Mouse (Mus musculus) adrenal gland, adult (tissue): Measurements from ENCODE around the gene Zfp688.
"Not testable (repeated sequence)": the region's sequence is repeated elsewhere in the genome, so short reads cannot be mapped to it uniquely, and the experiment has no call there.

Experiments used
- DNase-seq, 2 experiments: peaks; one replicate each; pipeline ENCODE4 v3.0.0; 2022 to 2023; ENCODE audit warnings: low spot score in 1 of 2; ENCODE audit not compliant: inconsistent age in 2 of 2

Gene Zfp688

GRCm38 (mm10) chr7:127411418-127411817 is 10.4 kb downstream of the Zfp688 start:
- no peak for DNase-seq

GRCm38 (mm10) chr7:127406002-127406987 is 15.6 kb downstream of the Zfp688 start, which contains the start of gene Zfp764:
Gene Zfp764 (minus strand): TSS chr7:127406822.
- DNase-seq, result peak; percentile 88 to 97

DNA sequence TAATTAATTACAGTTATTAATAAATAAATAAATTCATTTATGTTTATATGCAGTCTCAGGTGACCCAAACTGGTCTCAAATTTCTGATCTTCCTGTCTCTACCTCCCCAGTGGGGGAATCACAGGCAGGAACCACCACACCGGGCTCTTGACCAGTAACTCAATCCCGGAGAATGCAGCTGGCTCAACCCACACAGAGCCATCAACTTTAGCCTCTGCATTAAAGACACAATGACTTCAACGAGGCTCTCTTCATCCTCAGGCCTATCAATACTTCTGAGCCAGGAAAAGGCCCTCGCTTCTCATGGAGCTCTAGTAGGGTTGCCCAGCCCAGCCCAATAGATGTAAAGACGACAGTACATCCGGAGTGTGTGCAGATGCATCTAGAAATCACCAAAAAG is 17.8 kb downstream of the Zfp688 start:
- DNase-seq, result not testable (repeated sequence)

GRCm38 (mm10) chr7:127402980-127403379 is 18.9 kb downstream of the Zfp688 start:
- no peak for DNase-seq

DNA sequence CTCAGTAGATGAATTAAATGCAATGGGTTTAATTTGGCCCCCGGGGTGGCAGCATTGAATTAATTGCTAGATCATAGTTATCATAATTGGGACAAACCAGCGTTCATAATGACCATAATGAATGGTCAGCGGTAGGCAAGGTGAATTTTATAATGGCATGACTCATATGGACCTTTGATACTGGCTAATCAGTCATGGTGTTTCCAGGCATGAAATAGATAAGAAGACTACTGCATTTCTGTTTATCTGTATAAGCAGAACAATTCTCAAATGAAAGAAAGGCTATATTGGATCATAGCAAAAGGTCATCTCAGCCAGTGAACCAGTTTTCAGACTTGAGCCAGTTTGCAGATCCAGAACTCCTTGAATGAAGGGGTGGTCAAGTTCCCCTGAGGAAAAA is 21.5 kb downstream of the Zfp688 start:
- no peak for DNase-seq

GRCm38 (mm10) chr7:127393944-127394333 is 27.9 kb downstream of the Zfp688 start:
- DNase-seq, result no peak

- peak; percentile 97 to 100 for DNase-seq
Observed at GRCm38 (mm10) chr7:127393157-127393943, 28.5 kb downstream of the Zfp688 start, which contains the start of gene E430018J23Rik. Gene E430018J23Rik (minus strand): TSS chr7:127393629.

GRCm38 (mm10) chr7:127392251-127392824 is 29.5 kb downstream of the Zfp688 start:
- no peak for DNase-seq

DNA sequence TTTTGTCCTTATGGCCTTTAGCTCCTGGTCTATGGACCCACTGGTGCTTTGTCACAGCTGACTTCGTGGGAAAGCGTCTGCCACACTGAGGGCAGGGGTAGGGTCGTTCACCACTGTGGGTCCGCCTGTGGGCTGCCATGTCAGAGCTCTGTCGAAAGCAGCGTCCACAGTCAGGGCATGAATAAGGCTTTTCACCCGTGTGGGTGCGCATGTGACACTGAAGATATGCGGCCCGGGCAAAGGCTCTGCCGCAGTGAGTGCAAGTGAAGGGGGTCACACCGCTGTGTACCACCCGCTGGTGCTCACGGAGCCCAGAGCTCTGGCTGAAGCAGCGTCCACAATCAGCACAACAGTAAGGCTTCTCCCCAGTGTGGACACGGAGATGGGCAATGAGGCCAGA is 30.3 kb downstream of the Zfp688 start:
- no peak for DNase-seq

GRCm38 (mm10) chr7:127390306-127390705 is 31.6 kb downstream of the Zfp688 start:
- no peak for DNase-seq

DNA sequence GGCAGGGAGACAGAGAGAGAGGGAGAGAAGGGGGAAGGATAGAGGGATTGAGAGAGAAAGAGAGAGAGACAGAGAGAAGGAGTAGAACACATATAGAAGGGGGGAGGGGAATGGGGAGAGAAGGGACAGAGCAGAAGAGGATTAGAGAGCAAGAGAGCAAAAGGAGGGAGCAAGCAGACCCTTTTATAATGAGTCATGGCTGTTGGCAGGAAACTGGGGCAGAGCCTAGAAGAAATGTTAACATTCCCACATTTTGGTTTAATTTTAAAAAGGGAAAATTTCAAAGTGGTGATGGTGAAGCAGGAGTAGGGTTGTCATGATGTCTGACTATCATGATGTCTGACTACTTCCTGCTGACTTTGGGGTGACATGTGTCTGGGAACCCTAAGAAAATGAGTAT is 33.7 kb downstream of the Zfp688 start:
- DNase-seq, result not testable (repeated sequence)

DNA sequence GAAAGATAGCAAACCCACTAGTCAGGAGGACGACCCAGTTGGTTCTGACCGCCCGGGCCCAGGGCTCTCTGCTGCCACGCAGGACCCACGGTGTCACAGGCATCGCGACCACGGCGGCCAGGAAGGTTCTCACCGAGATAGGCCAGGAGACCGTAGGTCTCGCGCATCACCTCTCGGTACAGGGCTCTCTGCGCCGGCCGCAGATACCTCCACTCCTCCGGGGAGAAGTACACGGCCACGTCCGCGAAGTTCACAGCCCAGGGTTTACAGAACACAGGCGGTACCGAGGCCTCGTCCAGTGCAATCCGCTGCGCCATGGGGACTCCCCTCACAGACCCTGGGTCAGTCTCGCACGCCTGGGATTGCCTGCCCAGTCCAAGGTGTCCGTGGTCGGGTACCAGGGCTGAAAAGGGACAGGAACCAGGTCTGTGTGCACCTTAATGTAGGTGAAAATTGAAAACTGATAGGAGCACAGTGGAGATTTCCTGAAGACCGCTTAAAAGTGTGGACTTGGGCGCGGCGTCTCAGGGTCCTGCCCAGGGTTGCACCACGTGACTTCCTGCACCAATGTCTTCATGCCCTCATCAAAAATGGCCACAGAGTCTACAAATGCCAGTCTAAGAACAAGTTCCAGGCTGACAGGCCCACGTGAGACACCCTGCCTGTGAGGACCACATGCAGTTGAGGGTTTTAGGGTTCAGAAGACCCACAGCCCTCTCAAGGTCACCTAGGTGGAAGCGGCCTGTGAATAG is 35.1 kb downstream of the Zfp688 start, which contains the start of gene 9130019O22Rik:
TSS of gene 9130019O22Rik (minus strand) at position 526 of the 752 bp plus-strand sequence.
- peak; percentile 90 to 97 for DNase-seq

DNA sequence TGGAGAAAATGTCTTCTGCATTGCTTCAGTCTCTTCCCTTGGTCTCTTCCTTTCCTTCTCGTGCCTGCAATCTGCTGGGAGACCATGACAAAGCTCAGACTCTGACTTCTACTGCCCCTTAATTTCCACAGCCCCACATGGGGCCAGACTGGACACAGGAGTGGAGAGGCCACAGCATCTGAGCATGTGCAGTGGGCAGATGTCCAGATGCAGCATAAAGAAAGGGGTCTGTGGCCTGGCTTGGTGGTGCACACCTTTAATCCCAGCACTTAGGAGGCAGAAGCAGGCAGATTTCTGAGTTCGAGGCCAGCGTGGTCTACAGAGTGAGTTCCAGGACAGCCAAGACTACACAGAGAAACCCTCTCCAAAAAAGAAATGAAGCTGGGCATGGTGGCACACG is 36.3 kb downstream of the Zfp688 start:
- not testable (repeated sequence) for DNase-seq

GRCm38 (mm10) chr7:127378310-127378921 is 43.5 kb downstream of the Zfp688 start:
- no peak for DNase-seq

DNA sequence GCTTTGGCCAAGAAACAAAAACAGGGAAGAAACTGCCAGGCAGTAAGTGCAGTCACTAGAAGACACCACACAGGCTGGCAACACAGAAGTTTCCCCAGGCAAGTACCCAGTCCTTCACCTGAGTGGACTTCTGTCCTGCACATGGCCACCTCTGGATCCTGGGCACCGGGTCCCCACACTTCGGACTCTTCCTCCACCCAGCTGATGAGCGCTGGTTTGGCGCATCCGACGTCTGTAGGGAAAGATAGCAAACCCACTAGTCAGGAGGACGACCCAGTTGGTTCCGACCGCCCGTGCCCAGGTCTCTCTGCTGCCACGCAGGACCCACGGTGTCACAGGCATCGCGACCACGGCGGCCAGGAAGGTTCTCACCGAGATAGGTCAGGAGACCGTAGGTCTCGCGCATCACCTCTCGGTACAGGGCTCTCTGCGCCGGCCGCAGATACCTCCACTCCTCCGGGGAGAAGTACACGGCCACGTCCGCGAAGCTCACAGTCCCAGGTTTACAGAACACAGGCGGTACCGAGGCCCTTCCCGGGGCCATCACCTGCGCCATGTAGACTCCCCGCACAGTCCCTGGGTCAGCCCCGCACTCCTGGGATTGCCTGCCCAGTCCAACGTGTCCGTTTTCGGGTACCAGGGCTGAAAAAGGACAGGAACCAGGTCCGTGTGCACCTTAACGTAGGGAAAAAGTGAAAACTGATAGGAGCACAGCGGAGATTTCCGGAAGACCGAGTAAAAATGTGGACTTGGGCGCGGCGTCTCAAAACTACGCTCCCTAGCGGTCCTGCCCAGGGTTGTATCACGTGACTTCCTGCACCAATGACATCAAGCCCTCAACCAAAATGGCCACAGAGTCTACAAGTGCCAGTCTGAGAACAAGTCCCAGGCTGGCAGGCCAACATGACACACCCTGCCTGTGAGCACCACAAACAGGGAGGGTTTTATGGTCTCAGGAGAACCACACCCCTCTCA is 46.3 kb downstream of the Zfp688 start, which contains the start of gene Zfp747:
TSS of gene Zfp747 (minus strand) at position 780 of the 975 bp plus-strand sequence.
- peak; percentile 93 to 98 for DNase-seq

DNA sequence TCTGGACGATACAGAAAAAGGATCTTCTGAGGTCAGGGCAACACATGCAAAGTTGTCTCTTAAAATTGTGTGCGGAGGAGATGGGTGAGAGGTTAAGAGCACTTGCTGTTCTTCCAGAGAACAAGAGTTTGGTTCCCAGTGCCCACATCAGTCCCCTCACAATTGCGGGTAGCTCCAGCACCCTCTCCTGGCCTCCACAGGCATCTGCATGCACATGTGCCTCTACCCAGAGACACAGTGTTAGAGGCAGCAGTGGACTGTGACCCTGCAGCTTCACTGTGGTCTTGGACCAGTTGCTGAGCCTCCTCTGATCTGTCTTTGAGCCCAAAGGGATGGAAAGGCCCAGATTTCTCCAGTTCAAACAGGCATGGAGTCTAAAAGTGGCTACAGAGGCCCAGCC is 50.0 kb downstream of the Zfp688 start:
- DNase-seq, result not testable (repeated sequence)

DNA sequence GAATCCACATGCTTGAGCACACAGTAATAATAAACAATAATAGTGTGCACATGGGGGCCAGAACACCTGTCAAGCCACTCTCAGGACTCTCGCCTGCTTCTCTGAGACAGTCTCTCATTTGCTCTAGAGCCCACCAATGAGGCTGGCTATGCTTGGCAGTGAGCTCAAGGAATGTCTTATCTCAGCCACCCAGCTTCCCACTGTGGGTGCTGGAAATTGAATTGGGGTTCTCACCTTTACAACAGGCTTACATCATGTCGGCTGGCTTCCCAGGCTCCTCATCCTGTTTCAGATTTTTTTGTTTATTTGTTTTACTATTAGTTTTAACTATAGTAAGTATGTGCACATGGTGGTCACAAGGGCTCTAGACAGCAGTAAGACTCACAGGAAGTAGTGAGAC is 50.7 kb downstream of the Zfp688 start:
- DNase-seq, result no peak
